In genomic region chr1:97659405-97659804, GRCm38 (mm10) we compare ENCODE assay signal across 8 mouse cellular contexts. TPM values are rescaled to one million over a fixed set of nuclear protein-coding genes. Genes with fewer than 3 reads are reported as not detected.
A peak's percentile ranks its signal among the peaks of the same experiment; 100 is the strongest.
DNase-seq lines count a peak whose midpoint lies in the region; ATAC-seq lines count a peak whose summit lies in the region.

No protein-coding gene starts in this region.

- WGBS in forebrain, embryonic 11.5 days, result 35% methylated on average over 7 of the region's 7 CpGs
- WGBS in liver, embryonic 16.5 days (ENCODE audit: insufficient replicate concordance), result 23% methylated on average over 7 of the region's 7 CpGs

- H3K9me3 ChIP-seq in forebrain, embryonic 11.5 days (ENCODE audit: control insufficient read depth, low read length), result no peaks in the 10 kb centered on the region
- no peaks in the 10 kb centered on the region for H3K9me3 ChIP-seq in liver, embryonic 16.5 days (replicated peaks; ENCODE audit: control insufficient read depth, low read length)

- H3K4me1 ChIP-seq in forebrain, embryonic 11.5 days (replicated peaks; ENCODE audit: control insufficient read depth, insufficient read depth, low read length), result peaks cover 6% of the 10 kb centered on the region; the same call in 1 of the 2 replicates
- H3K4me1 ChIP-seq in liver, embryonic 16.5 days (ENCODE audit: control insufficient read depth, low read depth, low read length), result peaks cover 35% of the 10 kb centered on the region

- peak overlapping the region; percentile 66 for H3K4me2 ChIP-seq in forebrain, embryonic 11.5 days (ENCODE audit: low read depth, low read length, severe bottlenecking)
- peak overlapping the region; percentile 90 for H3K4me2 ChIP-seq in liver, embryonic 16.5 days (ENCODE audit: low read depth, low read length)

- no peaks in the 10 kb centered on the region for H3K36me3 ChIP-seq in forebrain, embryonic 11.5 days (ENCODE audit: control insufficient read depth, insufficient read depth, low read length)
- H3K36me3 ChIP-seq in liver, embryonic 16.5 days (ENCODE audit: control insufficient read depth, insufficient read depth), result no peaks in the 10 kb centered on the region; the same call in 1 of the 2 replicates

- H3K27me3 ChIP-seq in forebrain, embryonic 11.5 days (ENCODE audit: control insufficient read depth, insufficient read depth, low read length), result no peaks in the 10 kb centered on the region
- H3K27me3 ChIP-seq in liver, embryonic 16.5 days (ENCODE audit: control insufficient read depth, insufficient read depth, low read depth, low read length), result no peaks in the 10 kb centered on the region

- ATAC-seq in forebrain, embryonic 11.5 days (replicated peaks; ENCODE audit: low FRiP score), result no peak
- ATAC-seq in liver, embryonic 16.5 days (ENCODE audit: low read depth), result no peak

- DNase-seq in spleen, adult 12 weeks (ENCODE audit: low spot score), result peak; percentile 23
- DNase-seq in spleen, postnatal 14 days (ENCODE audit: low spot score in 2 of 2), result no peak
- DNase-seq in forebrain, embryonic 11.5 days (ENCODE audit: low spot score), result no peak
- peak; percentile 15 for DNase-seq in retina, postnatal 1 day
- DNase-seq in gastrocnemius, postnatal 36 days, result no peak
- DNase-seq in layer of hippocampus, postnatal 10 days (ENCODE audit: low spot score in 2 of 2), result no peak
- DNase-seq in urinary bladder, postnatal 36 days (ENCODE audit: low spot score in 2 of 2), result no peak

- peak overlapping the region; percentile 32; the same call in 1 of the 2 replicates for H3K9ac ChIP-seq in forebrain, embryonic 11.5 days (ENCODE audit: low read length)
- H3K9ac ChIP-seq in liver, embryonic 16.5 days (ENCODE audit: low read depth, low read length), result peak overlapping the region; percentile 93

- intact Hi-C loops in gastrocnemius, postnatal 36 days (cut with DNase I), result no loop called here

- no peak overlapping the region for H3K27ac ChIP-seq in forebrain, embryonic 11.5 days (ENCODE audit: low read depth, low read length)
- H3K27ac ChIP-seq in liver, embryonic 16.5 days (ENCODE audit: low read length), result peak overlapping the region; percentile 97

- H3K4me3 ChIP-seq in forebrain, embryonic 11.5 days (ENCODE audit: low read depth, low read length), result peak overlapping the region; percentile 93
- H3K4me3 ChIP-seq in liver, embryonic 16.5 days (ENCODE audit: low read depth, low read length), result peak overlapping the region; percentile 93

RNA-seq across cellular contexts. Expression of gene D1Ertd622e, which starts 2.5 kb away (rescaled TPM):
- polyA plus RNA-seq in forebrain, embryonic 11.5 days (2014; fragmentation: Nextera tagmentation; extraction: Ambion mirVana), result 46.2 and 46.8 TPM in 2 replicates
- polyA plus RNA-seq in liver, embryonic 16.5 days (2015; fragmentation: Nextera tagmentation; extraction: Ambion mirVana), result 43.7 and 51.3 TPM in 2 replicates
- total RNA-seq in gastrocnemius, postnatal 36 days (2021), result 10 to 100 TPM; 16.6 to 20.4 TPM
- total RNA-seq in layer of hippocampus, postnatal 10 days (2021), result 10 to 100 TPM; 40.8 to 46.7 TPM

Comparison
In these comparisons a context has a peak if more than half of its experiments do, and no peak if none do; other contexts are left out.
1. DNase-seq: peak in spleen, adult 12 weeks (single experiment) and retina, postnatal 1 day (single experiment); none in spleen, postnatal 14 days (0 of 2), forebrain, embryonic 11.5 days (single experiment), gastrocnemius, postnatal 36 days (0 of 2), layer of hippocampus, postnatal 10 days (0 of 2) and urinary bladder, postnatal 36 days (0 of 2).